Mouse (Mus musculus) erythroblast, embryonic 14.5 days (primary cell): Measurements from ENCODE around the gene Fbxl5.

Experiments used
- GATA1 ChIP-seq: IDR thresholded peaks from 2 replicates; pipeline ENCODE4 v1.6.1; 2012; ENCODE audit warnings: low read length, inconsistent platforms, mixed read lengths
- TAL1 ChIP-seq: IDR thresholded peaks from 3 replicates; pipeline ENCODE4 v1.6.1; 2012; ENCODE audit warnings: low read length, inconsistent platforms, mixed read lengths

DNA sequence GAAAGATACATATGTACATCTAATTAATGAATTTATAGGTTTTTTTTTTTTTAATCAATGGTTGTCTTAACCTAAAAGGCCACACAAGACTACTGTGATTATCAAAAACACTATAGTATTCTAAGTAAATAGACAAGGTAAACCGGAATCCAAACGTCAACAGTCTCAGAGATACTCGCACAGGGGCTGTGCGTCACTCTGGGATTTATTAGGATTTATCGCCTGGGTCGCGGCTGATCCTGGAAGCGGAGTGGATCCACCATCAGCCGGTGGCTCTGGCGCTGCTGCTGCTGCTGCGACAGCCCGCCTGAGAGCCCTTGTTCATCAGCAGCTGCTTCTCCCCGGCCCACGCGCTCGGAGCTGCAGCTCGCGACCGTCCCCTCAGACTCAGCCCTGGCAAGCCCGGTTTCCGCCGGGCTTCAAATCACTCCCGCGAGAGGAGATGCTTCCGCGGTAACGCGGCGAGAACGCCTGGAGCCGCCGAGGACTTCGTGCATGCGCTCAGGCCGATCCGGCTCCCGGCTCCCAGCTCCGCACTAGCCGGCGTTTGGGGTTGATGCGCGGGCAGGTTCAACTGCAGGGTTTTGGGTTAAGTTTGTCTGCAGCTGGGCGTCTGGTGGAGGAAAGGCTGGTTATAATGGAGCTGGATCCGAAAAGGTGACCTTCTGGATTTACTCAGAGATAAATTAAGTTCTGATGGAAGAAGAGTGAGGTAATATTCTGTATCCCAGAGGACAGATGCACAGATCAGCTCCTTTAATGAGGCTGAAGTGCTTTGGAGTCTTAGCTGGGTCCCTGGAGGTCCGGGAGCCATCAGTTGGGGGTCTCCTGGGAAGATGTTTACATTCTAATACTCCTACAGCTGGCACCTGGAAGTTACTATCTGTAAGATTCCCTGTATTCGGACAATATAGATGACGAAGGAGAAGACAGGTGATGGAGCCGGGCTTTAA is 13.4 kb downstream of the Fbxl5 start:
- TF ChIP-seq TAL1 (no peak), GATA1 (no peak)
